Mouse (Mus musculus) embryonic facial prominence, embryonic 13.5 days (tissue): Measurements from ENCODE around the gene Cdc6. TPM values are rescaled to one million over a fixed set of nuclear protein-coding genes. Genes with fewer than 3 reads are reported as not detected.

Experiments used
- ATAC-seq: fragments of 200-750 bp; cut with Nextera tagmentation; 2 replicates; pipeline ENCODE4 v1.8.0; 2017; ENCODE audit warnings: low read depth; ENCODE audit not compliant: insufficient number of reproducible peaks, insufficient read depth, low FRiP score, low TSS enrichment
- H3K27ac ChIP-seq: fragments of 300-500 bp; sonication (generic); 2 replicates; pipeline ENCODE4 v1.5.1; 2015; ENCODE audit warnings: moderate library complexity, mild to moderate bottlenecking, inconsistent platforms
- H3K27me3 ChIP-seq: fragments of 300-500 bp; sonication (generic); 2 replicates; pipeline ENCODE4 v1.6.1; 2015; ENCODE audit warnings: mild to moderate bottlenecking, inconsistent platforms
- H3K36me3 ChIP-seq: fragments of 300-500 bp; sonication (generic); 2 replicates; pipeline ENCODE4 v1.6.1; 2015; ENCODE audit warnings: mild to moderate bottlenecking, inconsistent platforms
- H3K4me1 ChIP-seq: fragments of 300-500 bp; sonication (generic); 2 replicates; pipeline ENCODE4 v1.6.1; 2015; ENCODE audit warnings: inconsistent platforms
- H3K4me2 ChIP-seq: fragments of 300-500 bp; sonication (generic); 2 replicates; pipeline ENCODE4 v1.6.1; 2015; ENCODE audit warnings: moderate library complexity, mild to moderate bottlenecking, inconsistent platforms
- H3K4me3 ChIP-seq: fragments of 300-500 bp; sonication (generic); 2 replicates; pipeline ENCODE4 v1.5.1; 2015; ENCODE audit warnings: mild to moderate bottlenecking, inconsistent platforms
- H3K9ac ChIP-seq: fragments of 300-500 bp; sonication (generic); 2 replicates; pipeline ENCODE4 v1.6.1; 2015; ENCODE audit warnings: mild to moderate bottlenecking, inconsistent platforms
- H3K9me3 ChIP-seq: fragments of 300-500 bp; sonication (generic); 2 replicates; pipeline ENCODE4 v1.6.1; 2016; ENCODE audit warnings: inconsistent platforms
- WGBS: fragments of 180-500 bp; shearing (Covaris S2); methylation state at CpG from one replicate; pipeline ENCODE4 v1.1.7; 2015; ENCODE audit warnings: mixed read lengths; 5-methylcytosine and 5-hydroxymethylcytosine counted together
- polyA plus RNA-seq: library from polyadenylated mRNA; unstranded; fragments of >200 nt; fragmentation: Nextera tagmentation; extraction: Ambion mirVana; gene quantifications from 2 replicates; pipeline ENCODE4 v1.2.1, GENCODE M21; 2015

Gene Cdc6
- polyA plus RNA-seq, 1 experiment from 2014 or later: 31.5 TPM

GRCm38 (mm10) chr11:98947969-98948569 lies 40.5 kb downstream of the Cdc6 start:
- no peak for ATAC-seq
- no peak overlapping the region for H3K4me2 ChIP-seq
- peaks cover 44% of the 10 kb centered on the region for H3K36me3 ChIP-seq
- no peak overlapping the region for H3K9ac ChIP-seq
- 73% methylated on average over 18 of the region's 18 CpGs for WGBS
- H3K27me3 ChIP-seq: no peaks in the 10 kb centered on the region
- no peak overlapping the region for H3K27ac ChIP-seq
- H3K9me3 ChIP-seq: no peaks in the 10 kb centered on the region
- peaks cover 93% of the 10 kb centered on the region for H3K4me1 ChIP-seq
- no peak overlapping the region for H3K4me3 ChIP-seq

- 70% methylated on average over 11 of the region's 12 CpGs for WGBS
- ATAC-seq: no peak
Observed at GRCm38 (mm10) chr11:98949242-98949957, 41.8 kb downstream of the Cdc6 start.

DNA sequence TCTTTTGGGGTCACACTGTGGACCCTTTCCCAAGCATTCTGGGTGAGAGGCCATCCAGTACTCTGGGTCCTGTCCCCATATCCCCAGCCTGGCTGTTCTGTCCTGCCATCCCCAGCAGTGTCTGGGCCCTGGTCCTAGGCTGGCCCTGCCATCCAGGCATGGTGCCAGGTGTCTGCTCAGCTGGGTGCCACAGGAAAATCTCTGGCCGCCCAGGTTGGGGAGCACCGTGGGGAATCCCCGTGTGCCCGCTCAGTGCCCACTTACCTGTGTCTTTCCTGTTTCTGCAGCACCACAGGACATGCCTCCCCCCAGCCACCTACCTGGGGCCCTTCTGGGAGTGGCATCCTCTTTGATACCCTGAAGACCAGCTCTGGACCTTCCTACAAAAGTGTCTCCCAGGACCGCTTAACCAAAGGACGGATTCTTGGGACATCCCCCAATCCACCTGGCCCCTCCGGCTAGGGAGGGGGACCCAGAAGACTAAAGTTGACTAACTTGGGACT lies 42.4 kb downstream of the Cdc6 start:
- no peak overlapping the region for H3K4me2 ChIP-seq
- no peaks in the 10 kb centered on the region for H3K27me3 ChIP-seq
- 0 out of 2 replicates have a peak overlapping the region, but pooled peaks have one; percentile 22 for H3K27ac ChIP-seq
- no peaks in the 10 kb centered on the region for H3K9me3 ChIP-seq
- WGBS: 84% methylated on average over 7 of the region's 7 CpGs
- no peak overlapping the region for H3K4me3 ChIP-seq
- H3K9ac ChIP-seq: no peak overlapping the region
- ATAC-seq: no peak
- H3K4me1 ChIP-seq: peaks cover 93% of the 10 kb centered on the region
- H3K36me3 ChIP-seq: peaks cover 44% of the 10 kb centered on the region

More at GRCm38 (mm10) chr11:98949242-98949957, 41.8 kb downstream of the Cdc6 start:
- Histone ChIP-seq H3K9ac (no peak overlapping the region), H3K4me1 (peaks cover 93% of the 10 kb centered on the region), H3K4me3 (no peak overlapping the region), H3K36me3 (peaks cover 44% of the 10 kb centered on the region), H3K27me3 (no peaks in the 10 kb centered on the region), H3K27ac (no peak overlapping the region), H3K4me2 (no peak overlapping the region), H3K9me3 (no peaks in the 10 kb centered on the region)

DNA sequence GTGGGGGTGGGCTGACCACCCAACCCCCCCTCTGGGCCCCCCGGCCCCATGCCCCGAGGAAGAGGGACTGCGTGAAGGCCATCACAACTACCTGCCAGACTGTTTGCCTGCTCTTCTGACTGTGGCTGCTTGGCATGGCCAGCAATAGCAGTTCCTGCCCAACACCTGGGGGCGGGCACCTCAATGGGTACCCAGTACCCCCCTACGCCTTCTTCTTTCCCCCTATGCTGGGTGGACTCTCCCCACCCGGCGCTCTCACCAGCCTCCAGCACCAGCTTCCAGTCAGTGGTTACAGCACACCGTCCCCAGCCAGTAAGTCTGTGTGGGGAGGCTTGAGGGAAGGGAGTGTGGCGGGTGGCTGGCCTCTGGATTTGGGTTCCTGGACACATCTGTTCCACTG lies 42.9 kb downstream of the Cdc6 start:
- H3K9ac ChIP-seq: no peak overlapping the region
- H3K4me3 ChIP-seq: no peak overlapping the region
- peaks cover 44% of the 10 kb centered on the region for H3K36me3 ChIP-seq
- peaks cover 93% of the 10 kb centered on the region for H3K4me1 ChIP-seq
- H3K4me2 ChIP-seq: no peak overlapping the region
- no peaks in the 10 kb centered on the region for H3K9me3 ChIP-seq
- no peak for ATAC-seq
- H3K27me3 ChIP-seq: no peaks in the 10 kb centered on the region
- 84% methylated on average over 7 of the region's 9 CpGs for WGBS
- H3K27ac ChIP-seq: no peak overlapping the region

- no peaks in the 10 kb centered on the region for H3K27me3 ChIP-seq
- no peak for ATAC-seq
- 73% methylated on average over 16 of the region's 16 CpGs for WGBS
- no peak overlapping the region; the same call in 1 of the 2 replicates for H3K4me3 ChIP-seq
- peaks cover 90% of the 10 kb centered on the region for H3K4me1 ChIP-seq
- peak overlapping the region; percentile 60 for H3K27ac ChIP-seq
- peaks cover 46% of the 10 kb centered on the region for H3K36me3 ChIP-seq
- peak overlapping the region; percentile 40; the same call in 1 of the 2 replicates for H3K9ac ChIP-seq
- H3K4me2 ChIP-seq: no peak overlapping the region
- H3K9me3 ChIP-seq: no peaks in the 10 kb centered on the region
Observed at GRCm38 (mm10) chr11:98951026-98951906, 43.7 kb downstream of the Cdc6 start.

GRCm38 (mm10) chr11:98952111-98952510 lies 44.5 kb downstream of the Cdc6 start:
- ATAC-seq: no peak
- Histone ChIP-seq H3K4me3 (no peak overlapping the region), H3K9me3 (no peaks in the 10 kb centered on the region), H3K4me1 (peaks cover 85% of the 10 kb centered on the region), H3K9ac (no peak overlapping the region), H3K4me2 (no peak overlapping the region), H3K36me3 (peaks cover 52% of the 10 kb centered on the region), H3K27me3 (no peaks in the 10 kb centered on the region), H3K27ac (no peak overlapping the region)
- WGBS: 92% methylated on average over 1 of the region's 1 CpGs

- H3K4me1 ChIP-seq: peaks cover 79% of the 10 kb centered on the region
- H3K4me2 ChIP-seq: no peak overlapping the region
- no peak overlapping the region for H3K27ac ChIP-seq
- H3K4me3 ChIP-seq: no peak overlapping the region
- no peak for ATAC-seq
- H3K36me3 ChIP-seq: peaks cover 58% of the 10 kb centered on the region
- no peak overlapping the region for H3K9ac ChIP-seq
- no peaks in the 10 kb centered on the region for H3K27me3 ChIP-seq
- H3K9me3 ChIP-seq: no peaks in the 10 kb centered on the region
- 60% methylated on average over 2 of the region's 2 CpGs for WGBS
Observed at GRCm38 (mm10) chr11:98952736-98953135, 45.1 kb downstream of the Cdc6 start.

DNA sequence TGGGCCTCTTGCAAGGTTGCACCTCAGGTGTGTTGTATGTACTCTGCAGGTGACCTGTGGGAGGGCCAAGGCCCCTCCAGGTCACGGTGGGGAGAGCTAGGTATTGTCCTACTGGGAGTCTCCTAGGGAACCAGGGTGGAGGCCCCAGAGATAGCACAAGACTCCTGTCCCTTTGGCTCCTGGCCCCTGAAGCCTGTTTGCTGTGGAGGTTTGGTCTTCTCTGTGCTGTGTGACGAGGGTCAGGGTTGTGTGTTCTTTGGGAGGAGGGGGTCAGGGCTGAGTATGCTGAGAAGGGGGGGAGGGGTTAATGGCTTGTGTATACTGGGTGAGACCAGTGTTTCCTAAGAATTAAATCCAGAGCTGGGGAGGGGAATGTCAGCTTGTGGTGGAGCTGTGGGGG lies 45.8 kb downstream of the Cdc6 start:
- peaks cover 77% of the 10 kb centered on the region for H3K4me1 ChIP-seq
- no peak overlapping the region; the same call in 1 of the 2 replicates for H3K27ac ChIP-seq
- no peak for ATAC-seq
- no peaks in the 10 kb centered on the region for H3K9me3 ChIP-seq
- H3K9ac ChIP-seq: no peak overlapping the region
- H3K36me3 ChIP-seq: peaks cover 60% of the 10 kb centered on the region
- H3K27me3 ChIP-seq: no peaks in the 10 kb centered on the region
- no peak overlapping the region for H3K4me3 ChIP-seq
- WGBS: 13% methylated on average over 2 of the region's 2 CpGs
- no peak overlapping the region for H3K4me2 ChIP-seq

GRCm38 (mm10) chr11:98953835-98954320 lies 46.3 kb downstream of the Cdc6 start:
- peak overlapping the region; percentile 75 for H3K27ac ChIP-seq
- peaks cover 57% of the 10 kb centered on the region for H3K36me3 ChIP-seq
- H3K9me3 ChIP-seq: no peaks in the 10 kb centered on the region
- H3K4me2 ChIP-seq: peak overlapping the region; percentile 35; the same call in 1 of the 2 replicates
- H3K9ac ChIP-seq: 0 out of 2 replicates have a peak overlapping the region, but pooled peaks have one; percentile 46
- peaks cover 74% of the 10 kb centered on the region for H3K4me1 ChIP-seq
- no peak for ATAC-seq
- H3K27me3 ChIP-seq: no peaks in the 10 kb centered on the region
- WGBS: 28% methylated on average over 13 of the region's 13 CpGs
- H3K4me3 ChIP-seq: no peak overlapping the region

DNA sequence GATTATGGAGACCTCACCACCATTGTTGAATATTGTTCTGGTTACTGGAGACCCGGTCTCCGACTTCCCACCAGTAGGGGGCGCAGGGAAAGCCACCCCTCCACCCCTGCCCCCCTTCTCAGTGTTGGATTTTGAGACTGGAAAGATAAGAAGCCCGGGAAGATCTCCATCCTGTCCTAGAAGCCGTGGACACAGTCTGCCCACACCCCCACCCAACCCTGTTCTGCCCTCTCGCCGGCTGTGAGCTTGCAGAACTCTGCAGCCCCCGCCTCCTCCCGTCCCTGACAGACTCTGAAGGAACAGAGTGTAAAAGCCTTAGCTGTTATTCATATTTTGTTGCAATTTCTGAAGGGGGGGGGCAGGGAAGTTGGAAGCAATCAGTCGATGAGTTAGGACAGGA lies 46.8 kb downstream of the Cdc6 start:
- peaks cover 74% of the 10 kb centered on the region for H3K4me1 ChIP-seq
- H3K9ac ChIP-seq: 0 out of 2 replicates have a peak overlapping the region, but pooled peaks have one; percentile 46
- peak overlapping the region; percentile 35 for H3K4me2 ChIP-seq
- ATAC-seq: no peak
- H3K4me3 ChIP-seq: peak overlapping the region; percentile 1; the same call in 1 of the 2 replicates
- H3K27me3 ChIP-seq: no peaks in the 10 kb centered on the region
- WGBS: 5% methylated on average over 10 of the region's 10 CpGs
- H3K27ac ChIP-seq: peak overlapping the region; percentile 75
- peaks cover 57% of the 10 kb centered on the region for H3K36me3 ChIP-seq
- no peaks in the 10 kb centered on the region for H3K9me3 ChIP-seq
